Mouse (Mus musculus) left cerebral cortex, adult 11 months (tissue): ENCODE measurements around the gene Hoxd4.

ENCODE experiments used
- DNase-seq: peaks from one replicate; pipeline ENCODE4 v3.0.0; 2022; ENCODE audit warnings: low spot score

The Hoxd4 gene

DNA sequence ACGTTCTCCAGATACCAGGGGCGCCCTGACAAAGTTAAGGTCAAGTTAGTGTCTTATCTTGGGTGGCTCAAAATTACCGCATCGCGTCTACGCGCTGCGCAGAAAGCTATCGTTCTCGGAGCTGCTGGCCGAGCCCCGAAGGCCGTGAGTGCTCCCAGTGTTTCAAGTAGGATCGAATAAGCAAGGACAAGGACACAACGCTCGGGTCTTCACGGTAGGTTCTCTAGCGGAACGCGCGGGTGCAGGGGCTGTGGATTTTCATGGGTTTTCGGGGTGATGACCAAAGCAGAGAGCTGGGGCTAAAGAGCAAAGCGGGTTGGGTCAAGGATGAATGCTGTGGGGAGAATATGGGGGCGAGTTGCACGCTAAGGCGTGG is 32.1 kb upstream of the Hoxd4 start:
- no peak for DNase-seq

DNA sequence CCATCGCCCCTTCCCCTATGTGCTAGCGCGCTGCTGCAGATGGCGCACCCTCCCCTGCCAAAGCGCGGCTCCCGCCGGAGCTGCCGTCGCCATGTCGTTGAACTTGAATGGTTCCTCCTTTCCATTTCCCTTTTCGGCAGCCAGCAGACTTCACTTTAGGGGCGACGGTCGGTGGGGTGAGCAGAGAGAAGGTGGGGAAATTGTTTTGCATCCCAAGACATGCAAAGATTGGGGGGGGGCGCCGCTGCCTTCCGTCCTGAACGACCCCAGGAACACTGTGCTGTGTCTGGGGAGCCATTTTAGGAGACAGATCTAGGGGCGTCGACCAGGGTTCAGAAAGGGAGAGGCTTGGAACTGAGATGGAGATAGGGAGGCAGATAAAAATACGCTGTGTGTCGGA is 31.7 kb upstream of the Hoxd4 start:
- DNase-seq = no peak

DNA sequence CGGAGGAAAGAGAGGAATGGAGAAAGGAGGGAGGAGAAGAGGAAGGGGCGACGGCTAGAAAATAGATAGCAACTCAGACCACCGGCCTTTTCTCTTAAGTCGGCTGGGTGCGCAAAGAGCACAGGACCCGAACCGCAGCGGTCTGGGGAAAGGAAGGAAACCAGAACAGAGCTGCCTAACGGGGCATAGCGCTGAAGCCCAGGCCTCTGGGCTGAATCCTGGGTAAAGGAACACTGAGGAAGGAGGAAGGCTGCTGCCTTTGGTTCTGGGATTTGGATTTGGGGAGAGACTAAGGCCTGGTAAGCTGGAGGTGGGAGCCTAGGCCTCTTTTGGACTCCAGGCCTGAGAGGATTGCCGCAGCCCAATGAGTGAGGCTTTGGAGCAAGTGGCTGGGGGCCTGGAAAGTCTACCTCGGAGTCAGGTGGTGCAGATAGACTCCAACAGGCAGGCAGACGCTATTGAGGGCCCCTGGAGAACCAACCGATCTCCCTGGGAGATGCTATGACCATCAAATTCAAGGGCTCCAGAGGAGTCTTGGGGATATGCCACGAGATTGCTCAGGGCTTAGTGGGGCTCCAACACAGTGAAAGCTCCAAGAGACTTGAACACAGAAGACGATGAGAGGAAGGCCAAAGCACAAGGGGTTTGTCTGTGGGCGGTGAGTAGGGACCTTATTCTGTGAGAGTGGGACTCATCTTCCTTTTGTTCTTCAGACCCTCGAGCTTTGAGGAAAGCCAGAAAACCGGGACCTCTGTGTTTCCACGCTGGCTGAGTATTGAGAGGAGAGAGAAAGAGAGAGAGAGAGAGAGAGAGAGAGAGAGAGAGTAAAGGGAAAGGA is 30.9 kb upstream of the Hoxd4 start:
- no peak for DNase-seq

DNA sequence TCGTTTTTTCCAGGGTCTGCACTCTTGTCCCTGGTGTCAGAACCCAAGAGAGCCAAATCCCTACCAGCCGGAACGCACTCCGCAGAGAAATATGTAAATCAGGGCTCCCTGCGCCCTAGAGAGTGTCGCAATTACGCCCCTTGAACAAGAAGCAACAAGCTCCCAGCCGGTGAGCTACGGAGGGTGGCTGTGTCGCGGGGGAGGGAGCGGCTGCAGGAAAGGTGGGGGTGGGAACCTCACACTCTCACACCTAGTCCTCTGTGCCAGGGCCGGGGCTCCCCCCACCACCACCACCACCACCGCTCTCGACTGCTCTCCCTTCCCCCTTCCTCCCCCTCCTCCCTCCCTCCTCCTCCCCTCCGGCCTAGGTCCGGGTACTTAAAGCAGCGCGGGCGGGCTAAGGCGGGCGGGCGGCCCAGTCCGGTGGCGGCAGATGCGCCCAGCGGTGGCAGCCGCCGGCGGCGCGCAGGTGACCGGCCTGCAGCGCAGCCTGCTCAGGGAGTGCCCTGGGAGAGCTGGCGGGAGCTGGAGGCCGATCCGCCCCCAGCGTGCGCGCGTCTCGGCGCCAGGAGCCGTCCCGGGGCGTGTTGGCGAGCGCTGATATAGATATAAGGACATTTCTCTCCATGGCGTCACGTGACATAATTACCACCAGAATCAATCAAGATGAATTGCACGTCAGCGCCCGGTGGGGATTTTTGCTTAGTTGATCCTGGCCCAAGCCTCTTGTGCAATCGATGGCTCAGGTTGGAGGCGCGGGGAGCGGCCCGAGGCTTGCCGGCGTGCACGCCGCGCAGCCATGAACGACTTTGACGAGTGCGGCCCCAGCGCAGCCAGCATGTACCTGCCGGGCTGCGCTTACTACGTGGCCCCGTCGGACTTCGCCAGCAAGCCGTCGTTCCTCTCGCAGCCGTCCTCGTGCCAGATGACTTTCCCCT is 29.9 kb upstream of the Hoxd4 start:
- no peak for DNase-seq

DNA sequence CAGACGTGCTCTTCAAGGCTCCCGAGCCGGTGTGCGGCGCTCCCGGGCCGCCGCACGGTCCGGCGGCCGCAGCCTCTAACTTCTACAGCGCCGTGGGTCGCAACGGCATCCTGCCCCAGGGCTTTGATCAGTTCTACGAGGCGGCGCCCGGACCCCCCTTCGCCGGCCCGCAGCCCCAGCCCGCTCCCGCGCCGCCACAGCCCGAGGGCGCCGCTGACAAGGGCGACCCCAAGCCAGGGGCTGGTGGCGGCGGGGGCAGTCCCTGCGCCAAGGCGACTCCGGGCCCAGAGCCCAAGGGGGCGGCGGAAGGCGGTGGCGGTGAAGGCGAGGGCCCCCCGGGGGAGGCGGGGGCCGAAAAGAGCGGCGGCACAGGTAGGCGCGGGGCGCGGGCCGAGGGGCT is 28.9 kb upstream of the Hoxd4 start:
- DNase-seq = no peak

DNA sequence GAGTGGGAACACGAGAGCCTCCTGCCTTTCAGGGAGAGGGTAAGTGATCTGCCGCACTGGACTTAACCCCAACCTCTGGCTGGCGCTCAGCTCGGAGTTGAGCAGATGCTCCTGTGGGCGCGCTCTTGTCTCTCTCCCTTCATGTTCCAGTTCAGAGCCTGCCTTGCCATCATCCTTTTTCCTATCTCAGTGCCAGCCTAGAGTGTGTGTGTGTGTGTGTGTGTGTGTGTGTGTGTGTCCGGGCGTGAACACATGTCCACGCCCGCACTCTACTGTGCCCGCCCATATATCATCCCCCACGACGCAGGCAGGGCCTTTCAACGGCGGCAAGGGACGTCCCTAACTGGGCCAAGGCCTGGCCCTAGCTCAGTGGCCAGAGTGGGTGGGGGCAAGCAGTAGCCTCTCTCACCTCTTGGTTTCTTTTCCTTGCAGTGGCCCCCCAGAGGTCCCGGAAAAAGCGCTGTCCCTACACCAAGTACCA is 28.2 kb upstream of the Hoxd4 start:
- no peak for DNase-seq

DNA sequence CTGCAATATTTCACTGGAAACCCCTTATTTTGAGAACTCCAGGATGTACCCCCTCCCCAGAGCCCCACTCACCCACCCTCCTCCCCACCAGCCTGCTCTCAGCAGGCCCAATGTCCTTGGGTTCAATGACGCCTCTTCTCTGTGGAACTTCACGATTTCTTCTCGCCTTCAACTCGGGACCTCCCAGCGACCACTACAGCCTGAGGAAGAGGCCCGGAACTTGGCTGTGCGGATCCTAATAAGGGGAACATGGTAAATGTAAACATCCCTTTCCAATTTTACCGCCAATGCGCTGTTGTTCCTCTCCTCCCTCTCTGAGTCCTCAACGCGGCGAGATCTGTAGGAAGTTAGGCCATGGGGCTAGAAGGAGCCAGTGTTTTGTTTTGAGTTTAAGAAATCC is 27.6 kb upstream of the Hoxd4 start:
- no peak for DNase-seq

DNA sequence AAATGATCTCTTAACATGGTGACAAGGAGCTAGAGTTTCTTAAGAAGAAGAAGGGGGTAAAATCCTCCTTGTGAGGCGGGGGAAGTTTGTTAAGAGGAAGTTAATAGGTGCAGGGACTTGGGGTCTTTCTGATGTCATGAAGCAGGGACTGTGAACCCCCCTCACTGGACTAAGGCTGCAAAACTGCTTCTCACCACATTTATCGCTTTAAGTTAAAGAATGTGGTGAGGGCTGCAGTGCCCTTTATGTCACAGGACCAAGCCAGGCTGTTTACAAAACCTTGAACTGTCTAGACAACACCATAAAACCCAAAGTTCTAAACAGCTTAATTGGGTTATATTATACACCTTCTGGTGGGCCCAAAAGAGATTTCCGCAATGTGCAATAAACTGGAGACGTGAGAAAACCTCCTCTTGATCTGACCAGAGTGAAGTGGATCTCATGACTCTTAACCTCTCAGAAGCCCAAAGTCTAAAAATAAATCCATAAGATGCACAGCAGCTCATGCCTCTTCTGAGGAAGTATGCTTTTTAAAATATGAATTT is 26.6 kb upstream of the Hoxd4 start:
- DNase-seq = no peak

DNA sequence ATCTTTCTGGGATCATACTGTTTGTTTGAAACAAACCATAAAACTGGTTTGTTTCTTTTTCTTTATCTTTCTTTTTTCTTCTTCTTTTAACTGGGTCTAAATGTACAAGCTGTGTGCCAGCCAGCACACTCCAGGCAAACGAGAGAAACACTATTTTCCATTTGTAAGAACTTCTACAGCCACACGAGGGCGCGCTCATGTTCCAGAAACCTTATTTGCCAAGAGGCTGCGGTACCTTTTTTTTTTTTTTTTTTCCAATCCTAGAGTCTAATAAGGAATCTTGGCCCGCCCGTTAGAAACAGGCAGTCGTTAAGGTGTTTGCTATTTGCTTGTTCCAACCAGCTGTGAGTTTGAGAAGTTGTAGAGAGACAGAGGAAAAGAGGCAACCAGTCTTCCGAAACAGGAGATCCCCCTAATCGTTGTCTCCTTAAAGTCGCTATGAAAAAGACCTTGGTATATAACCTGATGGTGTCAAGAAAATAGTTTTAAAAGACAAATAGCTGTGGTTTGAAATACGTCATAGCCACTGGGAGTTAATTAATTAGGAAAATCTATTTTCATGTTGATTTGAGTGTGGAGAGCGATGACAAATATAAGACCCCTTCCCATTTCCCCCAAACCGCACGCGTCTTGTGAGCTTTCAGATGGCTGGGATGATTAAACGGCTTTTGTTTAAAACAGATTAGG is 25.3 kb upstream of the Hoxd4 start:
- DNase-seq = no peak

DNA sequence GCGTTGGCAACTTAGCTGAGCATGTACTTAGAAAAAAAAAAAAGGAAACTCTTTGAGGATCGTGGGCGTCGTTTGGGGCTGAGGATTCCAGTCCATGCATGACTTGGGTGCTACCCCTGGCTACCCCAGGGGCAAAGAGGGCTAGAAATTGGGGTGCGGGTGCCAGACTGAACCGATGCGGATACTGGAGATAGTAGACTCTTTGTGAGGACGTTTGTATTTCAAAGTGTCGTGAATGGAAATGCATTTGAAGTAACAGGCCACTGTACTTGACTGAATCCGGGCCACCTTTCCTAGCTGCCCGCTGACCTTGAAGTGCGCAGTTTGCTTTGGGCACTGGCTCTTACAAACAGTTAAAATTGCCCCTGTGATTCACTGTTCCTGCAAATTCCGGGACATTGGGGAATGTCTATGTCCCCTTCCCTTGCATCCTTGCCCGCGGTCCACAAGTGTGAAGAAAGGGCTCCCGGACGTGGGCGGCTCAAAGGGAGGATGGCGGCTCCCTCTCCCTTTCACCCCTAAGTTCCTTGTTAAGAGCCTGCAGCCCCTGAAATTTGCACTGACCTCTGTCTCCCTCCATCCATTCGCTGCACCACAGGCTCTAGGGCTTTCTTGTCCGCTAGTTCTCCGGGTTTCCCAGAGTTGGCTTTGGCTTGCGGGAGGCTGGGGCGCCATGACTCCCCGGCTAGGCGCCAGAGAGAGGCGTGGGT is 24.6 kb upstream of the Hoxd4 start:
- no peak for DNase-seq

DNA sequence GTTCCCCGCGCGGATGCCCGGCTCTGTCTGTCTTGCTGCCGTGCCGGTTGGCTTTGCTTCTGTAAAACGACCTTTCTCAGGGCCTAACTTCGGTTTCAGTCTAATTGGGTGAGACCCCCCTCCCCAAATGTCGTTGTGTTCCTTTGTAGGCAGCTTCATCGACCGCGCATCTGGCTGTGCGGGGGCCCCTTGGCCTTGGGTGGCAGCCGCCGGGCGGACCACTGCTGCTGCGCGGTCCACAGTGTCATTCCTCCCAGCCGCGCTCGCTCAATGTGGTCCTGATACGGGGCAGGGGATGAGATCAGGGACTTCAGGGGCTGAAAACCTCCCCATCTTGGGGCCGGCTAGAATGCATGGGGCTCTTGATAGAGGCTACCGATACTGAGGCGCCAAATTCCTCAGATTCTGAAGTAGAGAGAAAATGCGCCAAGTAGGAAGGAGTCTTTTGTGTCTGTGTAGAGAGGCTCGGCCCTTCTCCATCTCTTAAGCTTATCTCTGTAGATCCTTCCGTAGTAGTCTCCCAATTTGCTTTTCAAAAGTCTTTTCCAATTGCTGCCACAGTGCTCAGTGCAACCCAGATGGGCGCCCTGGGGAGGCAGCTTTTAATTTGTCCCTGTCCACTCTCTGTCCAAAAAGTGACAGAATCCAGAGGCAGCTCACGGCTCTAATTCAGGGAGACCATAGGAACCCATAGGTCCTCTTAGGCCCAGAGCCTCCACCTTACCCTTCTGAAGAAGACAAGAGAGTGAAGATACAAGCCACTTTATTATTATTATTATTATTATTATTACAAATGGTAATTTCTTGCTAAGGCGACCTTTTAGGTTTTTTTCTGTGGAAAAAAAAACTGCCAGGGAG is 23.8 kb upstream of the Hoxd4 start:
- no peak for DNase-seq

DNA sequence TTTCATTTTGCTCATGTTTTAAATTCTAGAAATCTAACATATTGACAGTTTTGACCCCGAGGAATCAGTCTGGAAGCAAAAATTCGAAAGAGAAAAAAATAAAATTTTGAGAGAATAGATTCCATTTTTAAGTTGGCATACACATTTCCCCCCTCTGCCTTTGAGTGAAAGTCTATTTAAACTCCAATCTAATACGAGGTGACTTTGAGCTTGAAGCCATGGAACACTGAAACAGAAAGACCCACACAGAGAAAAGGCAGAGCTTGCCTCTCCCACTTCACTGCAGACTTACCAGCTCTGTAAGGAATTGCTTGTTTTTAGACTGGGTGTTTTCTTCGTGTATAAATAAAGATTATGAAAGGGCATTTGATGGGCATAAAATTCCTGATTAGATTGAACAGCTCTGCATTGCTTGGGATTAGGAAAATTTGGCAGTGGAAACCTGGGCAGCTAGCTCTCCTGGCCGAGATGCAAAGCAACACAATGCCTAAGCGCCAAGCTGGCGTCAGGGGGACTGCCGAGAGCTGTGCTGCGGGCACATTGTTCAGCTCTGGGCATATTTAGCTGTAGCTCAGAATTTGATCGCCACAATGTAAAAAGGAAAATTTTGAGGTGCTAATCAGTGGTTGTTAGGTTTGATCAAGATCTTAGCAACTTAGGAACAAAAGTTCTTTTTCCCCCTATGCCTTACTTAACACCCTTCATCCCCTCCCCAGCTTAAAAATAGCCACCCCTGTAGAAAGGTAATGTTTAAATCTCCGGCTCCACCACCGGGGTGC is 22.7 kb upstream of the Hoxd4 start:
- DNase-seq = no peak

DNA sequence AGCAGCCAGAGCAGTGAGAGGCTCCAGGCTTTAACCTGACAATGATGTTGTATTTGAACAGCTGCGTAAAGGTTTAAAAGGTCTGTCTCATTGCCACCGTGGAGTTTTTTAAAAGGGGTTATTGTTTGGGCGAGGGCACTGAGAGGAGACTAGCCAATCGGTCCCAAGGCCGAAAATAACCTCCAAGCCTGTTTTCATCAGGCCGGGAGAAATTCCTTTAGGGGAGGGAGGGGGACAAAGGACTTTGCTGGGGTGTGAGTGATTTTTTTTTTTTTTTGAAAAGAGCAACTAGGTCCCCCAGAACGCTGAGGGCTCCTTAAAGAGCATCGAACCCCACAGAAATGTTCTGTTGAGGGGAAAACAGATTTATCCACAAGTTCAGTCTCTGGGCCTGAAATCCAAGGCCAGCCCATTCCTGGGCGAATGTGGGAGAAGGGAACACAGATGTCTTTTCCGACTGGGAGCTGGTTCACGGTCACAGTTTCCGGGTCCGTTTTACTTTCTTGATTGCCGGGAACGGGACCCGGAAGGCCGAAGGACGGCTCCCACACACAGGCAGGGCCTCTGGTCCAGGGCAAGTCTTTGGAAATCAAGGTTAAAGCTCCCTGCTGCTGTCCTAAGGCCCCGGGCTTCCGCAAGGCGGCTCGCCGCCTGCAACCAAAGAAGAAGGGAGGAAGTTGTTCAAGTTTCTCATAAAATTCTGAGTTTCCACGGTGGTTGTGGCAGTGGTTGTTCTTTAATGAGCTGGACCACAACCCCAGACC is 22.0 kb upstream of the Hoxd4 start:
- DNase-seq = no peak

DNA sequence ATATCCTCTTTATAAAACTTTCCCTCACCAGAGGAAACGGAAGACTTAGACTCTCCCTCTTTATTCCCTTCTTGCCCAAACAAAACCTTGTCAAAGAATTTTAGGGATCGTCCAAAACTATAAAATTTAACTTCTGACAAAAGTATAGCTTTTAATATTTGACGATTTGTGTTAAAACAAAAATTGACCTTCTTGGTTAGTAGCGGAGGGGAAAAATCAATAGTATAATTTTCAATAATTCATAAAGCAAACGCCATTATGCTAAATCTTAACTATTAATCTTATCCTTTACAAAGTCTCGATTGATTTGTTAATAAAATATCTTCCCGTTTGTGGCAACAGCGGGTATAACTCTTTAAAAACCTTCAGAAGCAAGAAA is 21.4 kb upstream of the Hoxd4 start:
- DNase-seq = no peak

DNA sequence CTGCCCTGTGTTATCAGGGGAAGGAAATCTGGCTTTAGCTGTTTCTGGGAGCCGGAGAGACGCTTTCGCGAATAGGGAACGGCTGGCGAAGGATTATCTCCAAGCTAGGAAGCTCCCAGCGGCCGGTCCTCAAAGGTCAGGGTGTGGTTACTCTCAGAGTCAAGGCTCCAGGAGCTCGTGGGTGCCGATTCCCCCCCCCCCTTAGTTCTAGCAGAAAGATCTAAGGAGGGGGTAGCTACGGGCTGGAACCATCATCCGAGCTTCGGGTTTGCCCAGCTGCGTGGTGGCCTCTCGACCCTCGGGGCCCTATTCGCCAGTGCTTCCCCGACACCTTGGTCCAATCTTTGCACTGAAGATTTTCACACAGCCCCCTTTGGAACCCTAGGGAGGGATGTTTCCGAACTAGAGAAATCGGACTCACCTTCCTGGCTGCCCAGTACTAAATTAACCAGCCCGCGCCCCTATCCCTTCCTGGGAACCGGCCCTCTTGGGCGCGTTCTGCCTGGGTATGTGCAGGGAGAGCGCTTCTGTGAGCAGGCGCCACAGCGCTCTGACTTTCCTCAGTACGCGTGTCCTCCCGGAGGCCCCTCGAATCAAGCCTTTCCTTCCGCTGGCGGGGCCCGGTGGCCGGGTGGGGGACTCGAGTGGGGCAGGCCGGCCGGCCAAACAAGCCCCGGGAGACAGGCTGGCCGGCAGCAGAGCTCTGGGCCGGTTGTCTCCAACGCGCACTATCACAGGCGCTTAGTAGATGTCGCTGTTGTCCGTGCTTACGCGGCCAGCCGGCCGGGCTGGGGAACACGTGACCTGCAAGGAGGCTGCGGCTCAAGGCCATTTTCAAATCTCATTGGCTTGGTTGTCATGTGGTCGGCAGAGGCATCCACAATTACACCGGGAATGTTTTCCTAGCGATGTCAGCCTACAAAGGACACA is 20.4 kb upstream of the Hoxd4 start, which contains the start of gene Hoxd10:
TSS of gene Hoxd10 (plus strand) at position 903 of the 930 bp plus-strand sequence.
- no peak for DNase-seq

DNA sequence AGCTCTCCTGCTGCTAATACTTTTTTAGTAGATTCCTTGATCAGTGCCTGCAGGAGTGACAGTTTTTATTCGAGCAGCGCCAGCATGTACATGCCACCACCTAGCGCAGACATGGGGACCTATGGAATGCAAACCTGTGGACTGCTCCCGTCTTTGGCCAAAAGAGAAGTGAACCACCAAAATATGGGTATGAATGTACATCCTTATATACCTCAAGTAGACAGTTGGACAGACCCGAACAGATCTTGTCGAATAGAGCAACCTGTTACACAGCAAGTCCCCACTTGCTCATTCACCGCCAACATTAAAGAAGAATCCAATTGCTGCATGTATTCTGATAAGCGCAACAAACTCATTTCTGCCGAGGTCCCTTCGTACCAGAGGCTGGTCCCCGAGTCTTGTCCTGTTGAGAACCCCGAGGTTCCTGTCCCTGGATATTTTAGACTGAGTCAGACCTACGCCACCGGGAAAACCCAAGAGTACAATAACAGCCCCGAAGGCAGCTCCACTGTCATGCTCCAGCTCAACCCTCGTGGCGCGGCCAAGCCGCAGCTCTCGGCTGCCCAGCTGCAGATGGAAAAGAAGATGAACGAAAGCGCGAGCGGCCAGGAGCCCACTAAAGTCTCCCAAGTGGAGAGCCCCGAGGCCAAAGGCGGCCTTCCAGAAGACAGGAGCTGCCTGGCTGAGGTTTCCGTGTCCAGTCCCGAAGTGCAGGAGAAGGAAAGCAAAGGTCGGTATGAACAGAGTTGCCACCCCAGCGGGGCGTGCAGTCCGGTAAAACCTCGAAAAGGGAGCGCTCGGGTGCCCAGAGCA is 19.5 kb upstream of the Hoxd4 start:
- DNase-seq = no peak
